Comparison of ENCODE assay signal across 18 mouse cellular contexts in the genomic region with DNA sequence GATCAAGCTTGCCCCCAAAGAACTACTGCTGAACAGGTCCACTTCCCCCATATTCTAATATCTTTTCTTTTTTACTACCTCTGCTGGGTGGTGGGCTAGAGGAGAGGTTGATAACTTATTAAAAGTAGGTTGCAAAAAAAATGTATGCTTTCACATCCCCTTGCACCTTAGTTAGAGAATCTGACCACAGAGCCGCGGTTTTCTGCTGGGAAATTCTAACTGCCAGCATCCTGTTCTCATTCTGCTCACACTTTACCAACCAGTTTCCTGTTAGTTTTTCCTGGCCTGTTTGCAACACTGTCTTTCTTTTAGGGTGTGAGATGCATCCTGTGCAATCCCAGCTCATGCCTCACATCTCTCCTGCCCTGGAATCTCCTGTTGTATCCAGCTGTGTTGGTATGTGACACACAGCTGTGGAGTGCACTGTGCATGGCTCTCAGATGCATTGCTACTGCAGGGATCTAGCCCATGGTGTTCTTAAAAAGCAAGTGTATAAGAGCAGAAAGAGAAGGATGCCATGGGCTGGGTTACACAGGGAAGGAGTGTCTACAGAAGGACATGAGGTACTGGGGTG. TPM values are rescaled to one million over a fixed set of nuclear protein-coding genes. Genes with fewer than 3 reads are reported as not detected.
DNase-seq lines count a peak whose midpoint lies in the region; ATAC-seq lines count a peak whose summit lies in the region.
"Had no signal": no experiment of that assay in that cellular context is flagged by ENCODE, and none has a peak within 500 bp of the region (broad histone marks: within the 10 kb centered on the region; RNA-seq: fewer than 3 reads in every experiment).

No protein-coding gene starts in this region.

- DNase-seq in liver: peak; percentile 6
- no peak for DNase-seq in liver, embryonic 11.5 days (ENCODE audit: low spot score)
- DNase-seq in T-cell, adult 2 months (ENCODE audit: low spot score): peak; percentile 74
- peak; percentile 73 for DNase-seq in thymus, postnatal 14 days
- no peak for DNase-seq in kidney, postnatal 10 days
- DNase-seq in embryo, embryonic 10.5 days (ENCODE audit: low spot score): no peak
- DNase-seq: adrenal gland, postnatal 36 days; cerebellum, adult 9-10 months; gastrocnemius, postnatal 10 days; retina, postnatal 1 day had no signal

- H3K9me3 ChIP-seq in liver, embryonic 11.5 days (ENCODE audit: control insufficient read depth, low read length): no peaks in the 10 kb centered on the region
- H3K9me3 ChIP-seq in midbrain, embryonic 16.5 days (replicated peaks; ENCODE audit: control insufficient read depth, low read length, poor library complexity, severe bottlenecking): no peaks in the 10 kb centered on the region
- H3K9me3 ChIP-seq: forebrain, embryonic 10.5 days; heart, embryonic 12.5 days; hindbrain, embryonic 13.5 days; kidney, embryonic 15.5 days had no signal

- H3K4me1 ChIP-seq in liver, embryonic 11.5 days (replicated peaks; ENCODE audit: control insufficient read depth, insufficient read depth, low read length): no peaks in the 10 kb centered on the region
- H3K4me1 ChIP-seq in midbrain, embryonic 16.5 days (ENCODE audit: control insufficient read depth, insufficient read depth, low read length): no peaks in the 10 kb centered on the region
- H3K4me1 ChIP-seq: forebrain, embryonic 10.5 days; heart, embryonic 12.5 days; hindbrain, embryonic 13.5 days; kidney, embryonic 15.5 days had no signal

- no peaks in the 10 kb centered on the region for H3K36me3 ChIP-seq in liver, embryonic 11.5 days (ENCODE audit: control insufficient read depth, insufficient read depth, low read length)
- no peaks in the 10 kb centered on the region for H3K36me3 ChIP-seq in midbrain, embryonic 16.5 days (ENCODE audit: control insufficient read depth, insufficient read depth, low read length)
- H3K36me3 ChIP-seq: forebrain, embryonic 10.5 days; heart, embryonic 12.5 days; hindbrain, embryonic 13.5 days; kidney, embryonic 15.5 days had no signal

- no peak overlapping the region for H3K4me2 ChIP-seq in liver, embryonic 11.5 days
- H3K4me2 ChIP-seq in midbrain, embryonic 16.5 days (ENCODE audit: low read length): no peak overlapping the region
- H3K4me2 ChIP-seq: heart, embryonic 12.5 days; hindbrain, embryonic 13.5 days; kidney, embryonic 15.5 days had no signal

- H3K9ac ChIP-seq in liver, embryonic 11.5 days (ENCODE audit: low read depth, low read length): no peak overlapping the region
- no peak overlapping the region for H3K9ac ChIP-seq in midbrain, embryonic 16.5 days (ENCODE audit: low read depth, low read length)
- H3K9ac ChIP-seq: heart, embryonic 12.5 days; hindbrain, embryonic 13.5 days; kidney, embryonic 15.5 days had no signal

- H3K27me3 ChIP-seq in liver, embryonic 11.5 days (replicated peaks; ENCODE audit: control insufficient read depth, insufficient read depth, low read length): no peaks in the 10 kb centered on the region
- H3K27me3 ChIP-seq in midbrain, embryonic 16.5 days (ENCODE audit: control insufficient read depth, insufficient read depth, low read depth, low read length): no peaks in the 10 kb centered on the region
- H3K27me3 ChIP-seq: heart, embryonic 12.5 days; kidney, embryonic 15.5 days had no signal

- H3K27ac ChIP-seq in liver, embryonic 11.5 days (ENCODE audit: low read depth, low read length): no peak overlapping the region
- H3K27ac ChIP-seq in midbrain, embryonic 16.5 days (ENCODE audit: low read length): no peak overlapping the region
- H3K27ac ChIP-seq: forebrain, embryonic 10.5 days; hindbrain, embryonic 13.5 days; kidney, embryonic 15.5 days had no signal

- no peak for ATAC-seq in liver, embryonic 11.5 days (replicated peaks; ENCODE audit: low FRiP score)
- peak; percentile 81 for ATAC-seq in megakaryocyte progenitor cell, adult 5-6 weeks (replicated peaks; ENCODE audit: poor library complexity)
- ATAC-seq in midbrain, embryonic 16.5 days: no peak

- no peak overlapping the region for H3K4me3 ChIP-seq in liver, embryonic 11.5 days (ENCODE audit: low read depth, low read length)
- H3K4me3 ChIP-seq in midbrain, embryonic 16.5 days (ENCODE audit: low read depth, low read length): no peak overlapping the region
- H3K4me3 ChIP-seq: forebrain, embryonic 10.5 days; heart, embryonic 12.5 days; hindbrain, embryonic 13.5 days; kidney, embryonic 15.5 days had no signal

- 30% methylated on average over 2 of the region's 2 CpGs for WGBS in liver, embryonic 11.5 days
- WGBS in midbrain, embryonic 16.5 days: 100% methylated on average over 2 of the region's 2 CpGs

RNA-seq across cellular contexts. Expression of a gene that starts 8.7 kb away (rescaled TPM):
- 0.29 and 0.51 TPM in 2 replicates for polyA plus RNA-seq in liver, embryonic 11.5 days (2014; fragmentation: Nextera tagmentation; extraction: Ambion mirVana)
- 32.0 and 35.4 TPM in 2 replicates for total RNA-seq in megakaryocyte progenitor cell, adult 5-6 weeks (2015)
- 16.3 and 23.6 TPM in 2 replicates for total RNA-seq in megakaryocyte progenitor cell, adult 5-6 weeks (2017)
- 0.80 and 0.87 TPM in 2 replicates for polyA plus RNA-seq in midbrain, embryonic 16.5 days (2015; fragmentation: Nextera tagmentation; extraction: Ambion mirVana)
- total RNA-seq: adrenal gland, postnatal 36 days; gastrocnemius, postnatal 10 days; layer of hippocampus, postnatal 14 days had no signal
- polyA plus RNA-seq: C2C12; forebrain, embryonic 10.5 days; heart, embryonic 12.5 days had no signal

Comparison
In these comparisons a context has a peak if more than half of its experiments do, and no peak if none do; other contexts are left out.
1. DNase-seq: peak in liver (single experiment), T-cell, adult 2 months (single experiment) and thymus, postnatal 14 days (single experiment); none in liver, embryonic 11.5 days (single experiment), kidney, postnatal 10 days (single experiment) and embryo, embryonic 10.5 days (single experiment).